Mouse (Mus musculus) right cerebral cortex, postnatal 36 days (tissue): ENCODE results near the gene Sept7.
A peak's percentile ranks its signal among the peaks of the same experiment; 100 is the strongest.
"Not testable (repeated sequence)": the region's sequence is repeated elsewhere in the genome, so short reads cannot be mapped to it uniquely, and the experiment has no call there.

ENCODE experiments used
- DNase-seq, 2 experiments: peaks; one replicate each; pipeline ENCODE4 v3.0.0; 2022; ENCODE audit warnings: low spot score in 2 of 2, mixed read lengths in 1 of 2

Gene Sept7

DNA sequence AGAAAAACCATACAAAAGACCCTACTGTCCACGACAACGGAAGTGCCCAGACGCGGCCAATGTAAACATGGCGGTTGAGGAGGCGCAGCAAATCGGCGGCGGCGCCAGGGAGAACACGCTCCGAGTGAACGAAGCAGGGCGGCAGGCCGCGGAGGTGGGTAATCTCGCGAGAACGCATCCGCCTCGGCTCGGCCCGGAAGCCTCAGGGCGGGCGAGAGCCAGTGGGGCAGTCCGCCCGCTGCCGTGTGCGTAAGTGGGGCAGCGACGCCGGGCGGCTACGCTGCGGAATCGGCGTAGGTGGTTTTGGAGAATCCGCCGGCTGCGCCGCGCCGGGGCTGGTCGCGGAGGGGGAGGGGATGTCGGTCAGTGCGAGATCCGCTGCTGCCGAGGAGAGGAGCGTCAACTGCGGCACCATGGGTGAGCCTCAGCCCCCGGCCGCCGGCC lies at the start of gene Sept7:
Gene Sept7, plus strand, starts transcription at position 157 of the 444 bp plus-strand sequence.
- DNase-seq, result peak; percentile 98

DNA sequence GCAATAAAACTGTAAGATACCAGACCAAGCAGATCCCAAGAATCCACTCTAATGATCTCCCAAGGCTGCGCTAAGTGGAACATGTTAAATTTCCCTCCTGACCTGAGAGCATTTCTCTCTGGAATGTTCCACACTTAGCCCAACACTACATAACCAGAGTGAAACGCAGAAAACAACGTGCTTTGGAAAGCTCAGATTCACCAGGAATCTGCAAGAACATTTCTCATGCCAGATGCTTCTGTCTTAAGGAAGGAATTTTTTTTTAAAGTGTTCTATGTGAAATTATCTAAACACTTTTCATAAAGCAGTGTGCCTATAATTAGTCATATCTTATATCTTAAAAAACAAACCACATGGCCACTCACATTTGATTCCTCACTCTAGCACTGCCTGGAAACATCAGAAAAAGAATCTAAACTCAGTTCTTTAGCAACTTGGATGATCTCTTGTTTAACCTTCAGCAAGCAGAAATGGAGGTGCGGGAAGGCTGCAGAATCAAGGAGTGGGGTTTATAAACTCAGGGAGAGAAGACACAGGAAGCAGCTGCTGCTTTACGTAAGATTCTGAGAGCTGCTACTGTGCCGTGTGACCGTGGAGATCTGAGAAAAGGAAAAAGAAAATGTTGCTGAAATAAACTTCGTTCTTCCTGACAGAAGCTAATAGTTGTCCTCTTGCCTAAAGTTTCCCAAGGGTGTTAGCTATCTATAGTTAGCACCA lies 44.0 kb upstream of the Sept7 start:
- peak; percentile 61 to 71 for DNase-seq

DNA sequence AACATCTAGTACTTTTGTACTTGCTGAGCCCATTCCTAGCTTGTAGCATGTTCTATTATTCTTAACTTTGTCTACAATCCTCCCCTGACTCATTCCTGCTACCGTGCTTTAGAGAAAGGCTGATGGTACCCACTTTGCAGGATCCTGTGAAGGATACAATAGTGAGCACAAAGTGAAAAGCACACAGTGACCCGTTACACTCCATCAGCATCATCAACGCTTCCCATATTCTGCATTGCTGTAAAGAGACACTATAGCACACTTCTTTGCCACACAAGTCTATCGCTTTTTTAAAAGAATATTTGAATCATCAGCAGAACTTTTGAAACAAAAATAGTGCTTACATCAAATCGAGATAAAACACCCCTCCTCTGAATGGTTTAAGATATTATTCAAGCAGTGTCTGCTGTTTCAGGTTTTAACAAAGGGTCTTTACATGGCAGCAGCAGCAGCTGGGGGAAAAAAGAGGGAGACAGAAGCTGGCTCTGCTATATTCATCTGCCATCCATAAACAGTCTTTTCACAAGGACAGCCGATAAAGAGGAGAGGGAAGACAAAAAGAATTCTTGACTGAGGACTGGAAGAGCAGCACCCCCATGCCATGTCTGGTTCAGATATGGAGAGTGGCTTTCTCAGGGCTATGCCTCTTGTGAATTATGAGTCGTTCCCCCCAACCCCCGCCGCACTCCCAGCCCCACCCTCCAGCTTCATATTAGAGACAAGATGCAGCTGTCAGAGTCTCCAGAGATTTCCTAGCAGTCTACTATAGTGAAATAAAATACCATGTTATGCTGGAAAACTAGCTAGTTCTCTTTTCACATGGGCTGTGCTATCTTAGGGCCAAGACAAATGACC lies 39.7 kb upstream of the Sept7 start:
- DNase-seq, result no peak

DNA sequence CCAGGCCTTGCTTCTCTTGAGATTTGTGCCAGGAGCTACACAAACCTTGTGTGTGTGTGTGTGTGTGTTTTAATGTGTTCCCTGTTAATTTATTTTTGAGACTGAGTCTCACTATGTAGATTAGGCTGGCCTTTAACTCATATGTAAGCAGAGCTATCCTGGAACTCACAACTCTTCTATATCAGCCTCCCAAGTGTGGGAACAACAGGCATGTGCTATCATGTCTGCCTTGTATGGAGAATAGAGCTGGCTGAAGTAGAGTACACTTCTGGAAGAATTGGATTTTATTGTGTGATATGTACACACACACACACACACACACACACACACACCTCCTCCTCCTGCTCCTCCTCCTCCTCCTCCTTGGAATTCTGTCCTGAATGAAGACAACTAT lies 39.1 kb upstream of the Sept7 start:
- no peak for DNase-seq

DNA sequence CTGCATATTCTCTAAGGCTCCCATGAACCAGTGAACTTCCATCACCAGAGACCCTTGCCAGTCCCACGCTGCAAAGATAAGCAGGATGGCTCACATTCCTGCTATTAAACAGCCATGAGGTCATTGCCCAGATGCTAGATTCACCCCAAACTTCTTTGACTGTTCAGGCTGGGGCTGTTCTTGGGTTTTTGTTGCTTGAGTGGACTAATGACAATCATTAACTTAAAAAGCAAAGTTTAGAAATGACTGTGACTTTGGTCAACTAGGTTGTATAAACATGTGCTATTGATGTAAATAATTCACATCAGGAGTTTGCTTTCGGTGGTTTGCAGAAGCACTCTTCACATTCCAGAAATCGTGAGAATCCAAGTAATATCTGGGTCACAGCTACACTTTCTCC lies 36.8 kb upstream of the Sept7 start:
- DNase-seq, result no peak

DNA sequence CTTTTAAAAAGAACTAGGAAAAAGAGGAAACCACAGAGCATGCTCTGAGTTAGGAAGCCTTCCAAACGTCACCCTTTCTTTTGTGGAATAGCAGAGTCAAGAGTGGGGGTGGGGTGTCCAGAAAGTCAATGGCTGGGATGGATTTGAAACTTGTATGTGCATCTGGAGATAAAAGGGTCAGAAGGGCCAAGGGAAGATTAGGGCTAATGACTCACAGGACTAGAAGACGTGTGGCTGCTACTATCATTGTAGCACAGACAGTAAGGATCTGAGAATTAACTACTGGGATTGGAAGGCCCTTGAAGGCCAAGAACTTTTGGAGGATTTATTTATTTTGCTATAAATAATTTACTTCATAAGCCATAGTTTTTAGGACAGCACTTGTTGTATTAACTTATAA lies 36.0 kb upstream of the Sept7 start:
- no peak for DNase-seq

DNA sequence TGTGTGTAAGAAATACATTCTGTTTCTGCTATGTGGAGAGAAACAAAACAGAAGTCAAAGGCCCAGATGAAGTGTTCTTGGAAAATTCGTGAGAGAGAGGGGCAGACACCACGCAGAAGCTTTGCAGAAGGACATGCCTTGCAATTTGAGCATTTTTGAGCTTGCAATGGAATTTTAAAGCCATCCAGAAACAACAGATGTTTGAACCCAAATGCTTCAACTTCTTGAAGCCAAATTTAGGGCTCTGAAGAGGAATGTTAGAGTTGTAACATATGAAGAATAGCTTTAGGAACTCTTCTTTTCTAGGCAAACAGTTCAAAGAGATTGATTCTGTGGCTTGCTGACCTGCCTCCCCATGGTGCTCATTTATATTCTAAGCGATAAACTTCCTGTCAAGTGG lies 33.3 kb upstream of the Sept7 start:
- no peak for DNase-seq

DNA sequence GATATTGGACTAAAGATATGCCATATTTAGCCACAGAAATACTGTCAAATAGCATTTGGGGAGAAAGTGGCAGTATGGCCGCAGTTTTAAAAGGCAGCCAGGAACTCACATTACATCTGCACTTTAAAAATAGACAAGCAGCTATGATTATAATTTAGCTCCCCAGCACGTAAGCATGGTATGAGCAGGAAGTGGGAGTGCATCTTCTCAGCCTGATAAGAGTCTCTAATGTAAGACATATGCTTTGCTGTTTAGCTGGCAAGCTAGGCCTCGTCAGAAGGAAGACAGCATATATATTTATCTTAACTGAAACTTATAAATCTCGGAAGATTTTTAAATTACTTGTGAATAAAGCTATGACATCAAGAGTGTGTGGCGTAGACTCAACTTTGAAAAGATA lies 32.4 kb upstream of the Sept7 start:
- peak; percentile 28 to 60 for DNase-seq

DNA sequence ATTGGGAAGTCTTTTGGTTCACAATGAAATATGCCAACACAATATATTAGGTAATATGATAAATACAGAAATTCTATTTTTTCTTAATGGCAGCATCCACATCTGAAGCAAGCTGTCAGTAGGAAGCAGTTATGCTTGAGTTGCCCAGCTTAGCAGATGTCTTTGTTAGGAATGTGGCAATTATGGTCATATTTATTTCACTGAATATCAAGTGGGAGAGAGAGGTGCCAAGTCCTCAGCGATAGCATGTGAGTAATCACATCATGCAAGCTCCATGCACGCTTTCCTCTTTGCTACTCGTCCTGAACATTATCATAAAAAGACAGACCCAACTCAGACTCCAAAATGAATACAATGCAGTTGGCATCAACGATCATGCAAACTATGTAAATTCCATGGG lies 27.3 kb upstream of the Sept7 start:
- DNase-seq, result no peak

DNA sequence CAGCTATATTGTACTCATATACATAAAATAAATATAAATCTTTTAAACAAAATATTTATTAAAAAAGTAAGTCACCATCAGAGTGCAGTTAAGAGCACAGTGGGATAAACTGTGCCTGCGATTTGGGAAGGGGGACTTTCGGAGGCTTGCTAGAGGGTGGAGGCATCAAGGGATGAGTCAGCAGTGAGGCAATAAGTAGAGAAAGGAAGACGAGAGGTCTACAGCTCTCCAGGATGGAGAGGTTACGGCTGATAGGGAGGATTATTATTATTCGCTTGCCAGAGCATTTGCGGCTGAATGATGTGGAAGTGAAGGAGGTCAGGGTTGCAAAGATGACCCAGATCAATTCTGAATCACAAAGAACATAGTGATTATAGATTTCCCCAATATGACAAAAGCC lies 22.5 kb upstream of the Sept7 start:
- DNase-seq, result no peak

DNA sequence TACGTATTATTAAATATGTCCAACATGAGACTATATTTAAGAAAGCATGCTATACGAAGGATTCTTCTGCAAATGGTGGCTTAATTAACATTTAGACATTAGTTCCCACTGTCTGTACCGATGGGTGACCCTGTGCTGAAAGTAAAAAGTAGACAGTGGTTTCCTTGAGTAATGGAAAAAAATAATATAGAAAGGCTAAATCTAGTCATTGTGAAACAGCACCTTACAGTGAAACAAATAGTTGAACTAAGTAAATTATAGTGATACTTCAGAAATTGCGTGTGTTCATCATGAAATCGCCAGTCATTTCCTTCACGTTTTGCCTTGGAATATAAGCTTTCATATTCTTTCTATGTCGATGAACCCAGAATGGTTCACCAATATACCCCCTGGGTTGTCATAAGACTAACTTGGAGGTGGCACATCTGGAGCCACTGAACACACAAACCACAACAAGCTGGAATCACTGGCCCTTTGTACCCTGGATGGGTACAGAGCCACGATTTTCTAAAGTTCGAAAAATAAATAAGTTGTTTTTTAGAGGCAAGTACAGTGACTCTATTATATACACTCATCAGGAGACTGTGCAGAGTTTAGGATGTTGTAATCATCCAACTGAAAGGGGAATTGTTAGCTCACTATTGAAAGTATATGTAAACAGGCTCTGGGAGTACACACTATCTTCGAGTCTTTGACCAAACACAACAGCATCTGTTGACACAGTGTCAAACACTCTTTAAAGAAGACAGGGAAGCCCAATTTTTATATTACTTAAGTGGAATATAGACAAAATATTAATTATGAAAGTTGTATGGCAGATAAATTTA lies 21.8 kb upstream of the Sept7 start:
- no peak for DNase-seq

DNA sequence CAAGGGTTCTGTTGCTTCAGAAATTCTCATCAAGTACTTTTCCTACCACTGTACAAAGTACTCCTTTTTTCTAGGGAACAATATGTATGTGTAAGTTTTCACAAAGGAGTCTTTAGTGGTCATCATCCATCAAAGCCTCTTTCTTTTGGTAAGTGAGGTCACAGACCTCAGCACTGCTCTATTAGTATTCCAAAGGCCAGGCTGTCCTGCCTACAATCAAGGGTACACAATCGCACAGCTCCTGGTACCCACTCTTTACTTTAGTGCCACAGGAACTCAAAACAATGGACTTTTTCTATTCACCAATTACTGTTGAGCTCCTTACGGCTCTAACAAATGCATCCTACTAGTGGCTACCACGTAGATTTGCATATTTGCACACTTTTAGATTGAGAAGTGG lies 11.2 kb upstream of the Sept7 start:
- no peak for DNase-seq

DNA sequence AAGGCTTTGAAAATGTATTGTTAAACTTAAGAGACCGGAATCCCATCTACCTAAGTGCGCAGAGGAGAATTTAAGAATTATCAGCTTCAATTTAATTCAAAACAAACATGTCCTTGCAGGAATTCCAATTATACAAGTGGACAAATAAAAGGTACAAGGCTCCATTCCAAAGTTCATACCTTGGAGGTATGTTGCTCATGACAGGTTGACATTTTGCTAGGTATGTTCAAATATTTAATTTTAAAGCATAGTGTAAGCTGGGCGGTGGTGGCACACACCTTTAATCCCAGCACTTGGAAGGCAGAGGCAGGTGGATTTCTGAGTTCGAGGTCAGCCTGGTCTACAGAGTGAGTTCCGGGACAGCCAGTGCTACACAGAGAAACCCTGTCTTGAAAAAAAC lies 10.5 kb upstream of the Sept7 start:
- DNase-seq, result not testable (repeated sequence)

DNA sequence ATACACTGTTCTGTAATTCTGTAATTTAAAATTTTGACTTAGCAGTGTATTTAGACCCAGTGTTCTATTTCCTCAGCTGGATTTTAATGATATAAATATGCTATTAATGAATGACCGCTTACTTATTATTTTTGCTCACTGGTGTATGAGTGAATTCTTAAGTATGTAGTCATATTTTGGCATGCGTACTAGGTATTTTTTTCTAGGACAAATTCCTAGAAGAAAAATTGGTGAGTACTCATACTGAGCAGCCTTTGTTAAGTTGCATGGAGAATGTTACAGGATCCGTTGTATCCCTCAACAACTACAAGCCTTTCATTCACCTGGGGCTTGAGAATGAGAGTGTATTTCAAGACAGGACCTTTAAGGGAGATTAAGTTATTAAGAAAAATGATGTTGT lies 10.0 kb upstream of the Sept7 start:
- DNase-seq, result no peak

DNA sequence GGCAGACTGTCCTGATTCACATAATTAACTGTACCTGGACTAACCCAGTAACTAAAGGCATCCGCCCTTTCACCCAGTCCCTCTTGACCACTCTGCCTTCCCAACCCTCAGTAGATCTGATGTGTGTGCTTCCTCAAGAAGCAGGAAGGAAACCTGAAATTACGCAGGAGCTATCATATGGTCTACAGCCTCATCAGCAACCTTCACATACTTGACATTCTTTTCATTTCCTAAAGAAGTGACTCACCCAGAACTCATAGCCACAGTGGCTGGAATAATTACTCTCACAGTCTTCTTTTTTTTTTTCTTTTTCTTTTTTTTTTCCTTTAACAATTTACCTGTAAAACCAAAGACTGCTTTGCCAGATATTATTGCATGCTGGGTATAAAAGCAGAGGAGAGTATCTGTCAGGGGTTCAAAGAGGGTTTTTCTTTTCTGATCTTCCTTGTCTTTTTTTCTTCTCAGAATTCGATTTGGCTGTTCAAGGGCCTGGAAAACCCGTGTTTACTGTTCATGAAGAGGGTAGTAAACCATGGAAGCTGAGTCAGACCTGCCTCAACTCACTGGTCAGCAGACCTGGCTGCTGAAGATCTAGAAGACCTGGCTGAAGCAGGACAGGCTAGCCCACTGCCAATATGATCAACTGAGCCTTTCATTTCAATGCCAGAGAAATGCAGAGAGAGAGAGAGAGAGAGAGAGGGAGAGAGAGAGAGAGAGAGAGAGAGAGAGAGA lies 8.1 kb upstream of the Sept7 start:
- DNase-seq, result no peak

DNA sequence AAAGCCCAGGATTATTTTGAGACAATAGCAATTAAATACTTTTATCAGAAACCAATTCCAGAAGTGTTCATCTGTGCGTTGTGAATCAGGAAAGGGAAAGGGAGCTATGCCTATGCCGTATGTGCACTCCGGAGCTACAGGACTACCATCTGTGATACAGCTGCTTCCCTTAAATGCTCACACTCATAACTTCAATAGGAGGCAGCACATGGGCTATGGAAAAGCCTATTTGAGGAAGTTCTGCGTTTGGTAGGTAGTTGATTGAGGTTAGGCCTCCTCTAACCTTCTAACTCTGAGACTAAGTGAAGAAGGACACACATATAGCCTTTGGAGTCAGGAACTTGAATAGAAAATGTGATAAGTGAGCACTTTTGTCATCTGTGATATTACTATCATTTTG lies 7.1 kb upstream of the Sept7 start:
- DNase-seq, result no peak

DNA sequence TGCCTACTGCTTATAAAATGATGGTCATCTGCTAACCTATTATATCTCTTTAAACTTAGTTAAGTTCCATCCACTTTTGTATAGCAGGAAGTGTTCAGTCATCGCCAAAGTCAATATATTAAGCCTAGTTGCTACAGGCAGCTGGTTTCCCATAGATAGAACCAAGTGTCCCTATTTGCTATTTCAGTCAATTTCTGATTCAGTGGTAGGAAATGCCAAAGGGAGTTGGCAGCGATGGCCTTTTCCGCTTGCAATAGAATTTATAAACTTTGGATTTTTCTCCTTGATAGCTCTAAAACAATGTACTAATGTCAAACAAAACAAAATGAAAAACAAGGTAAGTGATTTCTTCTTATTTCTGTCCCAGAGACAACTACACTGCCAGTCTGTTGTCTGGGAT lies 5.7 kb upstream of the Sept7 start:
- no peak for DNase-seq

DNA sequence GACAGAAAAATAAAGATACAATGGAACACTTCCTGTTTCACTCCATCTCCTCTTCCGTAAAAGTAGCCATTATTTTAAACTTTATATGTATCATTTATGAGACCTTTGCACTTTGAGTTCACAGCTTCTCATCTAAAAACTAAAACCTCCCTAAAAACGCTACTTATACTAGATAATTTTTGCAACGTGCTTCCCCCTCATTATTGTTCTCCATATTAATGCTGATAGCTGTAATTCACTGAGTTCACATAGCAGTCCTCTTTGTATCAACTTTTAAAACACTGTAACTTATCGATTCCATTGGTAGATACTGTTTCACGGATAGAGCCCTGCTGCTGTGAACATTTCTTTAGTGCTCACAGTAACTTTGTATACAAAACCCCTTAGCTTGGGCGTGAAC lies 1.1 kb upstream of the Sept7 start:
- DNase-seq, result no peak

DNA sequence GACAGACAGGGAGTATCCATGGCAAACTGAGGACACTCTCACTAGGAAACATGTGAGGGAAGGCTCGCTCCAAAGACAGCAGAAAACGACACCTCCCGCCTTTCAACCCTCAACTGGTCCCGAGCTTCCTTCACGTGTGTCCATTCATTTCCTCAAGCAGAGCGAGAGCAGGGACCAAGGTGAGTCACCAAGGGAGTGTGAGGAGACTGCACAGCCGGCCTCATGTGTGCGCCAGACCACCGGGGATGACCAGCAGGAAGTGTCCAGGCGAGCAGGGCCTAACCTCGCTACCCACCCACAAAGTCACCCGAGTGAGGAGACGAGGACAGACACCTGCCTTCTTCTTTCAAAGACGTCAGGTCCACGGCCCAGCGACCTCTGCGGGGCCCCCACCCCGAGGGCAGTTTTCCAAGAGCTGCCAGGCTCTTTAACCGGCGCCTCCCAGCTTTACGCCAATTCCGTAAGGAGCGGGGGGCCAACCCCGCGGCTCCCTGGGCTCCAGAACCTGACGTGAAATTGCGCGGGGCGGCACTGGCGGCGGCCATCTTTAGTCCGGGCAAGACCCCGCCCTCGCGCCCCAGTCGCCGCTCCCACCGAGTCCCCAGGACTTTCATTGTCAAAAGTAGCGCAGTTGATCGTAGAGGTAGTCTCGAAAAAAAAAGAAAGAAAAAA lies 492 bp upstream of the Sept7 start:
- DNase-seq, result peak; percentile 86 to 91

DNA sequence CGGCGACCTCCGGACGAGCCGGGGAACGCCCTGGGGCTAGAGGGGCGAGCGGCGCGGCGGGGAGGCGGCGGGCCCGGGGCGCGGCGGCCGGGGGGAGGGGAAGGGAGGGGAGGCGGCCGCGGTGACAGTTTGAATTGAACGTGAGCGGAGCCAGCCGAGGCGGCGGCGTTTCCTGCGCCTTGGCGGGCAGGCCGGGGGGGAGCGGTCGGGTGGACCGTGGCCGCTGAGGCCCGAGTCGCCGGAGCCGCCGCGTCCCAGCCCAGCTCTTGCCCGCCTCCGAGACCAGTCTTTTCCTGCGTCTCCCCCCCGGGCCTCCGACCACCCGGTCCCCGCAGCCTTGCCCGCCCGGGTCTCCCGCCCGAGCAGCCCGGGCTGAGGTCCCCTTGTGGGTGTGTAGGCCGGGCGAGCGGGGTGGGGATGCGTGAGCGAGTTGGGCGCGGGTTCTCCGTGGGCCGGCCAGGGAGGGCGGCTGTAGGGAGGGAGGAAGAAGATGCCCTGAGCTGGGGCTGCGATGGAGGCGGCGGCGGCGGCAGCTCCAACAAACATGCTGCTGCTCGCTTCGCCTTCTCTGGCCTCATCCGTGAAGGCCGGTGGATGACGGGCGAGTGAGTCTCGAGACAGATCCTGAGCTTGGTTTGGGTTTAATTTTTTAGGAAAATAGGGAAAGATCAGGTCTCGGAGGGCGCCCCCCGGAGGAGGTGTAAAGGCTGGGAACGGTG lies 679 bp downstream of the Sept7 start:
- peak; percentile 46 to 47 for DNase-seq

DNA sequence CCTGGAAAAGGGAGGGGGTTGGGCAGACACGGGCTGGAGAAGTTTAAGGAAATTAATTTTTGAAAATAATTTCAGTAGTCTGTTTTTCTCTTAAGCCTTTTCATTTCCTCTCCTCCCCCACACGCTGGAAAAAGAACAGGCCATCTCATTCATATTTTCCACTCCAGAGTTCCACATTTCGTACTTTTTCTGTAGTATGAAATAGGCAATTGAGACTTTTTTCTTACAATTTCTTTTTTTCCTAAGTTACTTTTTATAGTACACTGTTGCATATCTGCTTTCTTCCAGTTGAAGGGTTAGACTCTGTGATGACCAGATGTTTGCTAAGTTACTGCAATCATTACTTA lies 1.2 kb downstream of the Sept7 start:
- DNase-seq, result no peak
